Mouse (Mus musculus) large intestine, adult 2 months (tissue): ENCODE results near the gene Pde4b. TPM values are rescaled to one million over a fixed set of nuclear protein-coding genes. Genes with fewer than 3 reads are reported as not detected.

Source experiments
- DNase-seq: peaks from one replicate; pipeline ENCODE4 v3.0.0-alpha.2; 2012; ENCODE audit warnings: low read depth, low spot score
- WGBS: fragments of 180-500 bp; shearing (Covaris S2); methylation state at CpG from one replicate; pipeline ENCODE4 v1.1.7; 2018; 5-methylcytosine and 5-hydroxymethylcytosine counted together
- polyA plus RNA-seq: library from polyadenylated mRNA; depleted of rRNA; stranded (reverse); fragments of >200 nt; gene quantifications from 2 replicates; pipeline ENCODE4 v1.2.3, GENCODE M21; 2012

The Pde4b gene
- polyA plus RNA-seq, 1 experiment = 4.6 TPM

- WGBS = 78% methylated on average over 8 of the region's 8 CpGs
- no peak for DNase-seq
Measured at GRCm38 (mm10) chr4:102582165-102582749, 494.9 kb downstream of the Pde4b start.

GRCm38 (mm10) chr4:102582963-102583362, 495.6 kb downstream of the Pde4b start:
- DNase-seq = no peak
- 80% methylated on average over 6 of the region's 6 CpGs for WGBS

DNA sequence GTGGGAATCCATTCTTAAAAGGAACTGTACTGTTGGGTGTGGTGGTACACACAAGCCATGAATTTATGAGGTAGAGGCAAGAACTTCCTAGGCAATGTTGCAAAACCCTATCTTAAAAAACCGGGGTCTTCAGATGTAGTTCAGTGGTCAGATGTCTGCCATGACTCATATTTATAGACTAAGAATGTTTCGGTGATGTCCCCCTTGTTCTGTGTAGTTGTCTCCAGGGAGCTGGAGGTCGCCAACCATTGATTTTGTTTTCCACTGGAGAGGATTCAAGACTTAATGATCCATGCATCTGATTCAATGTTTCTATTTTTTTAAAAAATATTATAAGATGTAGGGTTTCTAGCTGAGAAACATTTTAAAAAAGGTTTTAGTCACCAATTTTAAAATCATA, 496.1 kb downstream of the Pde4b start:
- no peak for DNase-seq
- WGBS = 77% methylated on average over 3 of the region's 3 CpGs

GRCm38 (mm10) chr4:102584601-102585265, 497.4 kb downstream of the Pde4b start:
- no peak for DNase-seq
- WGBS = 20% methylated on average over 6 of the region's 6 CpGs

DNA sequence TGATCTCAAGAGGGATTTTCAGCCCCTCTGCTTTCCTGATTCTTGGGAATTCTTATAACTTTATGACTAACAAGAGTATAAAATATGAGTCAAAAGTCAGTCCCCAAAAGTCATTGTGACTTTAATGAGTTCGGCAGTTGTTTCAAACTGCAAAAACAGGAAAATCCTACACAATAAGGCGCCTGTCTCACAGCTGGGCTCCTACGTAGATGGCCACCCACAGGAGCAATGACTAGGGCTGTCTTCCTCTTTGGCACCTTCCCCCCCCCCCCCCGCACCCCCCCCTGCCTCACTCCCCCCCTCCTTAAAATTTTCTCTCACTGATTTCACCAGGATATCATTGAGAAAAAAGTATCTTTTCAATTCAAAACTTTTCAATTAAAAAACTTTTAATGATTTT, 498.2 kb downstream of the Pde4b start:
- no peak for DNase-seq
- WGBS = 20% methylated on average over 4 of the region's 4 CpGs

DNA sequence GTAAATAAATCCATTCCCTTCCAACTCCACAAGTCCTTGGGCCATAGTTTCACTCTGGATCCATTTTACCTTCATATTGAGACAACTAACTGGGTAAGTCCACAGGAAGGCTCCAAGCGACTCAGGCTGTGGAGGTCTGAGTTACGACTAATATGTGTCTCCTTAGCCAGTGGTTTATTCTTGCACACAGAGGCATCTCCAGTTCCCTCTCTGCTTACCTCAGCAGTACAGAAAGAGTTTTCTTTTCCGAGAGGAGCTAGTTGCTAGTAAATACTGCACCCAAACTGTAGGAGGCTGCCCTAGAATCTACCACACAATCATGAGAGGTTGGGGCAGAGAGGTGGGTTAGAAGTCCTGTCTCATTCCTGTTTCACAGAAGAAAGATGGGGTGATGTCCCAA, 499.4 kb downstream of the Pde4b start:
- no peak for DNase-seq
- 82% methylated on average over 3 of the region's 3 CpGs for WGBS

DNA sequence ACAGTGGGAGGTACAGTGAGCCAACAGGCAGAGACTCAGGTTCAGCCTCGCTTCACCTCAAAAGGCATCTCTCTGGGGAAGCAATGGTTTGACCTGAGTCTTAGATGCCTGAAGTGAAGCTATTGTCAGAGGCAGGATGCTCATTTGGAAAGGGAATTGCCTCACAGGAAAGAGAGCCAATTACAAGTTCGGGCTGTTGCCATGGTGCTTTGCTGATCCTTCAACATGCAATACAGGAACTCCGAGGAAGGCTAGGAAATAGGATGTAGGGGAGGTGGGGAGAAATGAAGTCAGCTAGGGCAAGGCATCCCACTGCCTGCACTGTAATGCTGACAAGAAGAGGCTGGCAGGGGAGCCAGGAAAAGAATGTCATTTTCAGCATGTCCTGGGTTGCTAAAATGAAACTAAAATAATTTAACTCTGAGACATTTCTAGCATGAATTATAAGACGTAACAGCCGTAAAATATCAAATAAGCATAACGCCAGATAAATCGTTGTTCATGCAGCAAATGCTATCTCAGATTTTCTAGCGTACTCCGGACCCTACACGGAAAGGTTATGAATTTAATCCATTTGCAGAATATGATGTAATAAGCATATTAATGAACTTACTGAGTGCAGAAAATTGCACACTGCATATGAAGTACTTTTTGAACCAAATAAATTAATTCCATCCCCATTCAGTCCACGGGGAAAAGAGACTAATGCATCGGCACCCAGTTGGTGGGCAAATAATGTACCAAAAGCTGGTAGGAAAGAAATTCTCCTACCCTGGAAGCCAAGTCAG, 501.5 kb downstream of the Pde4b start:
- 51% methylated on average over 12 of the region's 12 CpGs for WGBS
- no peak for DNase-seq

DNA sequence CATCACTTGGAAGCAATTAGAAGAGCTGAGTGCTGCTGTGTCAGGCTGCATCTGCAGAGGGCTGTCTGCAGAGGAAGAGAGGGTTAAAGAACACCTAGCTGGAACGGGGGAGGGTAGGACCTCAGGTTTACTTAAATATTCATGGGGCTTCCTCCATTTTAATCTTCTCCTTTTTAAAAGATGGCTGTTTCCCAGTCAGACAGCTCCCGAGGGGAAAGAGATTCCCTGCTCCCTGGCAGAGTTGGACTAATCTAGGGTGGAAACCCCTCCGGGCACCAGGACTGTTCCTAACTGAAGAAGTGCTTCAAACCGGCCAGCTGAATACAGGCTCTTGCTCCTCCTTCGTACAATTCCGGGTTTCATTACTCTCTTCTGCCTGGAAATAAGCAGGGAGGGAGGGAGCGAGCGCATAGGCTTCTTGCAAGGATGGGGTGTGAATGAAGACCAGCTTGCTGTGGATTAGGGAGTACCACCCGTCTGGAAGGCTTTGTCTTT, 502.2 kb downstream of the Pde4b start:
- WGBS = 32% methylated on average over 9 of the region's 9 CpGs
- DNase-seq = no peak

DNA sequence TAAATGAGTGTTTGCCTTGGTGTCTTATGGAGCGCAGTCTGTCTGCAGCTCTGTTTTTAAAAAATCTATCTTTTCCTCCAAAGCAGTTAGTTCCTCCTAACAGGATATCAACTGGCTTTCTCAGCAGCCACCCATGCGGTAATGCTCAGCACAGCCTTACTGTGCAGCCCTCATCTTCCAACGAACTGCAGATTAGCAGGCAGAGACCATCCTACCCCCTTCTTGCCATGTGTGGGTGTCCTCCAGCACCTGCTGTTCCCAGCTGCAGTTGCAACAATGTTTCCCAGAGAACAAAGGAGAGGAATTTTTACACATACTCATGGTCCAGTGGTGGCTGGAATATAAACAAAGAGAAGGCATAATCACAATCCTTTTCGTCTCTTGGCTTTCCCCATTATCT, 504.5 kb downstream of the Pde4b start:
- DNase-seq = no peak
- 55% methylated on average over 4 of the region's 4 CpGs for WGBS

GRCm38 (mm10) chr4:102592541-102592940, 505.2 kb downstream of the Pde4b start:
- 91% methylated on average over 2 of the region's 2 CpGs for WGBS
- no peak for DNase-seq

GRCm38 (mm10) chr4:102593631-102594030, 506.3 kb downstream of the Pde4b start:
- 57% methylated on average over 4 of the region's 4 CpGs for WGBS
- DNase-seq = no peak

DNA sequence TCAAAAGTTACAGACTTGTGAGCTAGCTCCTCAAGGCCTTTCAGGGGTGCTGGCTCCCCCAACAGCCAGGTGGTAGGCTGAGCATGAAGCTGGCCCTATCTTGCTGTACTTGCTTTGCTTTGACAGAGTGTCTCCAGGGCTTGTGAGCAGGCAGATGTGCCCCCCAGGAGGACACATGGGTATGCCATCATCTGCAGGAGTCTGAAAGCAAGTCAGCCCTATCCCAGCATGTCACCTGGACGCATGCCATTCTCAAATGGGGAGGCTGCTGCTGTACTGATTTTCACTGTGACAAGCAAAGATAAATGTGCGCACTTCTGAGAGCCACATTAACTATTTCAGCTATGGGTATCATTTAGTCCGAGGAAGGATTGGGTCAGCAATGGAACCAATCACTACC, 507.2 kb downstream of the Pde4b start:
- no peak for DNase-seq
- 93% methylated on average over 3 of the region's 3 CpGs for whole genome bisulfite sequencing

DNA sequence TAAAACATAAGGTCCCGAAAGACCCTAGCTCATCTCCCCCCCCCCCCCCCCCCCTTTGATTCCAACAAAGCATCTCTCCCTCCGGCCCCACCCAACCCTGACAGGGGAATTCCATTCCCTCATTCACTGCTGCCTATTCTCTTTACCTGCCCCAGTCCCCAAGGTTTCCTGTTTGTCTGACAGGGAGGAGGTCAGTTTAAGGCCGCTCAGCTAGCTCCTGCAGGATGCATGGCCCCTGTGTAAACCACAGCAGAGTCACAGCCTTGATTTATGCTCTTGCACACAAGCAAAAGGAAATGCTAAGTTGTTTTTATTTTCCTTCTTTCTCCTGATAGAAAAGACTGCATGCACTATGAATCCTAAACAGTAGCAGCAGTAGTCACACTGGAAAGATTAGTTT, 516.6 kb downstream of the Pde4b start:
- DNase-seq = no peak
- WGBS = 44% methylated on average over 3 of the region's 3 CpGs

DNA sequence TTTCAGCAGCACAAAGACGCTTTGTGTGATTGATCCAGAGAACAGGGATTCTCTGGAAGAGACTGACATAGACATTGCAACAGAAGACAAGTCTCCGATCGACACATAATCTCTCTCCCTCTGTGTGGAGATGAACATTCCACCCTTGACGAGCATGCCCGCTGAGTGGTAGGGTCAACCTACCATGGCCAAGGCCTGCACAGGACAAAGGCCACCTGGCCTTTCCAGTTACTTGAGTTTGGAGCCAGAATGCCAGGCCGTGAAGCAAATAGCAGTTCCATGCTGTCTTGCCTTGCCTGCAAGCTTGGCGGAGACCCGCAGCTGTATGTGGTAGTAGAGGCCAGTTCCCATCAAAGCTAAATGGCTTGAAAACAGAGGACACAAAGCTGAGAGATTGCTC, 517.9 kb downstream of the Pde4b start:
- 95% methylated on average over 8 of the region's 8 CpGs for WGBS
- no peak for DNase-seq

DNA sequence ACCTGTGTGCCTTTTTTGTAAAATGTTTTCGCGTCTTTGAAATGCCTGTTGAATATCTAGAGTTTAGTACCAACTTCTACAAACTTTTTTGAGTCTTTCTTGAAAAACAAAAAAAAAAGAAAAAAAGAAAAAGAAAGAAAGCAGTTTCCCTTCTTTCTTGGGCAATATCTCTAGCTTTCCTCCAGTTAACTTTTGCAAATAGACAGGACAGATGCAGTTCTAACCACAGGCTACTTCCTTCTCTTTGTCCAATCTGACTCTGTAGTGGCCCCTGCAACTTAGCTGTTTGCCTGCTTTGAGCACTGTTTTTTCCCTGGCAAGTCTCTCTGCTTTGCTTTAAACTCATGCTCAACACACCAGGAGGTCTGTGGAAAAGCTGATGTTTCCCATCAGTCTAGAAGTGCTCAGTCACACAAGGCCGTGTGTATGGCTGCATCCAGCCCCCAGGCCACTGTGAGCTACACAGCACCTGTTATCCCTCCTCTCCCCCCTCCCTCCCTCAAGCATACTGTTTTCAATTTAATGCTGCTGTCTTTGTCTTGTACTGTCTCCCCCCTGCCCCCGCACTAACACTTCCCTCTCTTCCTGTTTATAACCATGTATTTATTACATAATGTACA, 518.5 kb downstream of the Pde4b start:
- DNase-seq = no peak
- 89% methylated on average over 4 of the region's 4 CpGs for WGBS

DNA sequence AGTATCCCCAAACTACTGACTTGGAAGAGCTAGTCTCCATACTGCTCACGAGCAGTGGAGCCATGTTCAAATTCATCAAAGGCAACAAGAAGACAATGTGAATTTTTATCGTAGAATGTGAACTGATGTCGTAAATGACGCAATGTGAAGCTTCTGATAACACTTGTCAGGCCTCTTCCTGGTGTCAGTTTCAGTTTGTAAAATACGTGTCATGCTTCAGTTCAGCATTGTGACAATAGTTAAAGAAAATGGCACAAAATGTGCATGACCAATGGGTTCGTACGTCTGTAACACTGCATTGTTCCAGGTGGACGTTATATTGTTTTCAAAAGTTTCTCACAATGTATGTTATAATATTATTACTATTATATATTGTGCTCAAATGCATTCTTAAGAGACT, 519.5 kb downstream of the Pde4b start:
- DNase-seq = no peak
- 74% methylated on average over 8 of the region's 8 CpGs for WGBS

DNA sequence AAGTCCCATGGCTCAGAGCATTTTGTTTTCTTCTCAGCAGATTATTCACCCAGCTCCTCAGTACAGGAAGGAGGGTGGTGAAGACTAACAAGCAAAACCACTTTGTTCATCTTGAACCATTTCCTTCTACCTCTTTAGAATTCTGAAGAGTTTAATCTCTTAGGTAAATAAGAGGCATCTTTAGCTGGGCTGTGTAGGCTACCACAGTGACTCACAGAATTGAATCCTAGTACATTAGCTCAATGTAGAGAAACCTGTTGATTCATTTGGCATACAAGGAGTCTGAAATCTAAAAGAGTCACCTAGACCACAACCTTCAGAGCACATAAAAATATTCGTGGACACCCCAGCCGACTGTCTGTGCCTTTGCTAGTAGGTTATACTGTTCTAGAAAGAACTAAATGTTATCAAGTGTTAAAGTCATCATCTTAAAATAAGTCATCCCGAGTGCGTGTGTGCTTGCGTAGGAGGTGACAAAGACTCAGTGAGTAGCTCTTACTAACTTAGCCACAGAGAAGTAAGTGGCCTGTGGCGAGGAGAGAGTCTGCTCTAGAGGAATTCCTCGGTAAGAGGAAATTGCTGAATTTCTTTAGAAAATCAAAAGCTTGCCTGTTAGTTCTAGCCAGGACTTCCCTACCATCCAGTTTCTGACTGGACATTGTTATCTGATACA, 520.5 kb downstream of the Pde4b start:
- DNase-seq = no peak
- WGBS = 81% methylated on average over 7 of the region's 7 CpGs

- DNase-seq = no peak
- 90% methylated on average over 4 of the region's 4 CpGs for WGBS
Measured at GRCm38 (mm10) chr4:102612596-102612995, 525.3 kb downstream of the Pde4b start.

- WGBS = 64% methylated on average over 4 of the region's 4 CpGs
- no peak for DNase-seq
Measured at GRCm38 (mm10) chr4:102617774-102618173, 530.4 kb downstream of the Pde4b start.

DNA sequence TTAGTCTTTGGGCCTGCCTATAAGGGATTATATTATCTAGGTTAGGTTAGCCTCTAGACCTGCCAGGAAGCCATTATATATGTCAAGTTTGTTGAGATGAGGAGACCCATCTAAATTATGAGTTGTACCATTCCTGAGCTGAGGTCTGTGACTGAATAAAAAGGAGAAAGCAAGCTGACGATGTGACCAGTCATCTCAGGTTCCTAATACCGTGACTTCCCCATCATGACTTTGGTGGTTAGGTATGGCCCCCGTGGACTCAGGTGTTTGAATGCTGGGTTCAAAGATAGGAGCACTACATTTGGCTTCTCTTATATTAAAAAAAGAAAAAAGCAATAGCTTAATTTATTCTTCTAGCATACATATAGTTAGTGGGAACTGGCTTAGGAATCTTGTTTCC, 531.3 kb downstream of the Pde4b start:
- 94% methylated on average over 3 of the region's 3 CpGs for WGBS
- no peak for DNase-seq
